Mouse (Mus musculus) large intestine, adult 2 months (tissue): ENCODE measurements around the gene Irf2bp2. TPM values are rescaled to one million over a fixed set of nuclear protein-coding genes. Genes with fewer than 3 reads are reported as not detected.

Experiments used
- DNase-seq: peaks from one replicate; pipeline ENCODE4 v3.0.0-alpha.2; 2012; ENCODE audit warnings: low read depth, low spot score
- WGBS: fragments of 180-500 bp; shearing (Covaris S2); methylation state at CpG from one replicate; pipeline ENCODE4 v1.1.7; 2018; 5-methylcytosine and 5-hydroxymethylcytosine counted together
- polyA plus RNA-seq: library from polyadenylated mRNA; depleted of rRNA; stranded (reverse); fragments of >200 nt; gene quantifications from 2 replicates; pipeline ENCODE4 v1.2.3, GENCODE M21; 2012

The Irf2bp2 gene
- polyA plus RNA-seq, 1 experiment, result 30.9 TPM

DNA sequence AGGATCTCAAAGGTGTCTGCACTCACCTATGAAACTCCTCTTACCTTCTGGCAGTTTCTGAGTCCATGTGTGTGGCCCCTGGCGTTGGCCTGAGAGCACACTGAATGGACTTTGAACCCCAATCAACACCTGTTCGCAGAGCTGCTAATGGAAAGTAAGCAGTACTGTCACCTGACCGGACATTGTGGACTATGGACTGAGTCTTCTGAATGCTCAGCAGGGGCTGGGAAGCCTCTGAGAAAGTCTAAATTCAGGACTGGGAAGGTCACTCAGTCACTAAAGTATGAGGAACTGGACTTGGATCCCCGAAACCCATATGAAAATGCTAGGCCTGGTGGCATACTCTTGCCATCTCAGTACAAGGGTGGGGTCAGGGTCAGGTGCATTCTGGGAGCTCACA lies 19.9 kb downstream of the Irf2bp2 start:
- no peak for DNase-seq
- 27% methylated on average over 4 of the region's 4 CpGs for WGBS

DNA sequence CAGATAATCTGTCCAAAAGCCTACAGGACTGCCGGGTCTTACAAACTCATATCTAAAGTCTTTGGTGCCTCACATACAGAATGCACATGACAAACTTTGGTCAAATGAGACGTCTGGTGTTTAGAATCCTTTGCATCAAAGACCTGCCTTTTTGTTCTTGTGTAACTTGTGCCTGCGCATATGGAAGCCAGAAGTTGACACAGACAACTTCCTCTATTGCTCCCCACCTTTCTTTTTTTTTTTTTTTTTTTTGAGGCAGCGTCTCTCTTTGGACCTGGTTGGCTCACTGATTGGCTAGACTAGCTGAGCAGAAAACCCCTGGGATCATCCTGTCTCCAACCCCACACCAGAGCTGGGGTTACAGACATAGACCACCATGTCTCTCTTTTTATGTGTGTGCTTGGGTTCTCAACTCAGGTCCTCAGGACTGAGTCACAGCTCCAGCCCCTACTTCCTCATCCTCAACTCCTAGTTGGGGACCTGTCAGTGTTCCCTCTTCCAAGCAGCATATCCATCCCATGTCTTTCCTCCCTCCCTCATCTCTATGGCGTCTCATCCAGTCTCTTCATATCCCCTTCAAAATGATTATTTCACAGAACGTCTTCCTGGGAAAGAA lies 20.6 kb downstream of the Irf2bp2 start:
- no peak for DNase-seq
- 76% methylated on average over 6 of the region's 6 CpGs for WGBS

DNA sequence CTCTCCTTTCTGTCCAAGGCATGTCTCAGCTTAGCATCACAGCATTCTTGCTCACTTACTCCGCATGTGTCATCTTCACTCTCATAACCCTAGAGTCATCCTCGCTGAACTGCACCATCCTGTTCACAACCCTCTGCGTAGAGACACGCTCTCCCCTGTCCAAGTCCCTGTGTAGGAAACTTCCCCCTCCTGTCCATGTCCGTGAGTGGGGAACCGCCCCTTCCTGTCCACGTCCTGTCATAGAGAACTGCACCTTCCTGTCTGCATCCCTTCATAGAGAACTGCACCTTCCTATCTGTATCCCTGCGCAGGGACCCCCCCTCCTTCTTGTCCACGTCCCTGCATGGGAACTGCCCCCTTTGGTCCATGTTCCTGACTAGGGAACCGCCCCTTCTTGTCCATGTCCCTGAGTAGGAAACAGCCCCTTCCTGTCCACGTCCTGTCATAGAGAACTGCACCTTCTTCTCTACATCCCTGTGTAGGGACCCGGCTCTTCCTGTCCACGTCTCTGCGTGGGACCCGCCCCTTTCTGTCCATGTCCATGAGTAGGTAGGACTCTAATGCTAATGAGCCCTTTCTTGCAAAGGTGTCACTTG lies 22.6 kb downstream of the Irf2bp2 start:
- WGBS, result 71% methylated on average over 15 of the region's 15 CpGs
- DNase-seq, result no peak

DNA sequence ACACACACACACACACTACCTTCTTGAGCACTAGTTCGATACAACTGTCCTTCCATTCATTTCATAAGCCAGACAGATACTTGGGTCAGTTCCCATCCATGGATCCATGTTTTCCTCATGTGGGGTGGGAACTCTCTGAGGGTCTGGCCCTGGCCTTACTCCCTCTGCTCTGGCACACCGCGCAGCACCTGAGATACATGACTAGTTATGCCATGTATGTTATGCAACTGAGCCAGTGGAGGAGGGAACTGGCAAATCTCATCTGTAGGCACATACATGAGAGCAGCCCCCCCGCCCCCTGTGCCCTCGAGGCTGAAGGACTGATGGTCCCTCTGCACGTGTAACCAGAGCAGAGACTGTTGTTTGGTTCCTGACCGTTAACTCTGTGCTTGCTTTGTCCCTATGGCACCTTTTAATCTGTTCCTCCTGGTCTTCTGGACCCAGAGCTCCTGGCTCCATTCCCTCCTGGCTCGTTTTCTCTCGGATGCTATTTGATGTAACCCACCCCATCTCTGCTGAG lies 23.2 kb downstream of the Irf2bp2 start:
- WGBS, result 74% methylated on average over 9 of the region's 9 CpGs
- DNase-seq, result no peak

DNA sequence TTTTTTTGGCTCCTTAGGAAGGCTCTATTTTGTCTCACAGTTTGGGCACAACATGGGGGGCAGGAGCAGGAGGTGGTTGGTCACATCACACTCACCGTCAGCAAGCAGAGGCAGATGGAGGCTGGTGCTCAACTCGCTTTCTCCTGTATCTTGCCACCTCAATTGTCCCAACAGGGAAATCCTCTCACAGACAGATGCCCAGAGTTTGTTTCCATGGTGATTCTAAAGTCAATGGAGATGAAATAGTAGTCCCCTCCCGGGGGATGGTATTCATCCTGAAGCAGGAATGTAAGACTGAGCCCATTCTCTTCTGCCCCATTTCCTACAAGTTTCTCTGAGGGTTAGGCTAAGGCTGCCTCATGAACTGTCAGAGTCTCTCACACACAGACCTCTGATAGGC lies 23.7 kb downstream of the Irf2bp2 start:
- DNase-seq, result no peak
- 86% methylated on average over 3 of the region's 3 CpGs for WGBS

DNA sequence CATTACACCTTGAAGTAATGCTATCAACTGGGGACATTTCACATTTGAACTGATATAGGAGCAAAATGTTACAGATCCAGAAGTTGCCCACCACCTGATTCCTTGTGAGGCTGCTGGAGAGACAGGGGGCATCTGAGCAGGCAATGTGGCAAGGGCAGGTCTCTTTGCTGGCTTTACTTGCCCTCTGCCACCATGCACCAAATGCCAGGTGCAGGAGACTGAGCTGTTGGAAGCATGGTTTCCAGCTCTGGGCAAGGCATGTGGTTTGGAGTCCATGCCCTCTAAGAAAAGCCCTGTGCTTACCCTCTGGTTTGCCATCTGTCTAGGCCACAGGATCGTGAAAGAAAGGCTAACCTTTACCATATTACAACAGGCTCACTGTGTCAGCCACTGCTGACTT lies 24.1 kb downstream of the Irf2bp2 start:
- no peak for DNase-seq
- 93% methylated on average over 1 of the region's 1 CpGs for WGBS

DNA sequence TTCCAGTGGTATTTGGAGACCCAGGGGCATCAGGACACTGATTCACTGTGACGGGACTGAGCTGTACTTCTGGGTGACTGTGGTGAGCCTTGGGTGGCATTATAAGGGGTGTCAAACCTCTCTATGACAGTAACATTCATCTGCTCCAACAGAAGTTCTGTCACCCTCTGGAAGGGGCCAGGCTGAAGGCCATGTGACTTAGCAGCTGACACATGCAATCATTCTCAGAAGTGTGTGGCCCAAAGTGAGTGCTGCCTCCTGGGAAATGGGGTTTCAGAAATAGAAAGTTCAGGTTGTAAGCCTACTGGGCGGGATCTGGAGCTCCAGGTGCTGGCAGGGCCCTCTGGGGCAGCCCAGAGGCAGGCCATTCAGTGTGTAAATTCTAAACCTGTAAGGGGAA lies 26.1 kb downstream of the Irf2bp2 start:
- 82% methylated on average over 2 of the region's 2 CpGs for WGBS
- DNase-seq, result no peak

DNA sequence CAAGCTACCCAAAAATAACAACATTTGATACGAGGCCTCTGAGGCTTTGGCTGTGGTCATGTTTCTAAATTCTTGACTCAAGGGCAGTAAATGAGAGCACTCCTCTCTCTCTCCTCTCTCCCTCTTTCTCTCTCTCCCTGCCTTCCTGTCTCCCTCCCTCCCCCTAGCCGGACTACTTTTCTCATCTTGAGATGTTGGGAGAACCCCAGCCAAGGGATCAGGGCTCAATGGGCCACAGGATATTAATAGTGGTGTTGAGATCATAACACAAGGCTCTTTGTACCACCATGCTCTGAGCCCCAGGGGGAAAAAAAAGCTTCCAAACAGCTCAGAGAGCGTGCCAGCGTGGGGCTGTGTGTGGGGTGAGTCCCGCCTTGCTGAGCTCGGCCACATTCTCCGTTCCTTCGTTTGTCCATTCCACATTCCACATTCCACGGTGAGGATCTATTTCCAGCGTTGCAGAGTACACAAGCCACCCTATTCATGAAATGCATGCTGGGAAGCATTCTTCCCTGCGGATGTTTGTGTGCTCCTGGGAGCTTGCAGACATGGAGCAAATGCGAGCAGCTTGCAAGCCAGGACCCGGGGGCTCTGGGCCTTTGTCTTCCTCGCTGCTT lies 27.2 kb downstream of the Irf2bp2 start:
- 32% methylated on average over 14 of the region's 14 CpGs for WGBS
- DNase-seq, result no peak

DNA sequence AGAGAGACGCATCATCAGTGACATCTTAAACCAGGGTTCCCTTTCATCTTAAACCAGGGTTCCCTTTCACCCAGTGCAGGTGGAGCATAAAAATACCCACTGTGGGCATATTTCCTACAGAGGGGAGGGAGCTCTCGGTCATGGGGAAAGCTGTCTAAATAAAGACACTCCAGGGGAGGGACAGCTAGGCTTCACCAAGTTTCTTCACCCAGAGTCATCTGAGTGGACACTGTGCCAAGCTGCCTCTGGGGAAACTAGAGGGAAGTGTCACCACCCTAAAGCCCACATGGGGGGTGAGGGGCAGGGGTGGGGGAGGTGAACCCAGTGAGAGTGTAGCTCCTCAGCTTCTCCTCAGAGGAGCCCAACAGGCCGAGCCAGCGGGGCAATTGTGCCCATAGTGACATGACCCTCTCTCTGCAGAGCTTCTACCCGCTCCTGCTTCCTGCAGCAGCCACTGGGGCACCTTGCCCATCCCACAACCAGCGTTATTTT lies 27.8 kb downstream of the Irf2bp2 start:
- WGBS, result 56% methylated on average over 6 of the region's 6 CpGs
- DNase-seq, result no peak

DNA sequence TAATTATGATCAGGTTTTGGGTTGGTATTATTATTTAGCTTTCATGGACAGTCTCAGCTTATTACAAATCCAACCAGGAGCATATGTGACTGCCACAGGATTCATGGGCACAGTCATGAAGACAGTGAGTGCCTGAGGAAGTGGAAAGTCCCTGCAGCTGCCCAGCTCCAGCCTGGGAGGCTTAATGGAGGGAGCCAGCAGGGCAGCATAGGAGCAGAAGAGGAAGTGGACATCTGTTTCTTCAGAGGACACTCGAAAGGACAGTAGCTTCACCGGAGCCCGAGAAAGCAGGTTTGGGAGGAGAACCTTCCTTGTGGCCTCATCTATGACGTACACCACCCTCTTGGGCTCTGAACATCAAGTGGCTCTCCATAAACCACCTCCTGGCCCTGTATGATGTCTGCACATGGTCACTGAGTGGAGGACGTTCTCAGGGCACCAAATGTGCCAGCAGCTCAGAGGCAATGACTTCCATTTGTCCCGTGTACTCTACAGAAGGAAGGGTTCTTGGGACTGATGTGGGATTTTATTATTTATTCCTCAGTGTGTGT lies 28.5 kb downstream of the Irf2bp2 start:
- WGBS, result 79% methylated on average over 6 of the region's 6 CpGs
- no peak for DNase-seq

DNA sequence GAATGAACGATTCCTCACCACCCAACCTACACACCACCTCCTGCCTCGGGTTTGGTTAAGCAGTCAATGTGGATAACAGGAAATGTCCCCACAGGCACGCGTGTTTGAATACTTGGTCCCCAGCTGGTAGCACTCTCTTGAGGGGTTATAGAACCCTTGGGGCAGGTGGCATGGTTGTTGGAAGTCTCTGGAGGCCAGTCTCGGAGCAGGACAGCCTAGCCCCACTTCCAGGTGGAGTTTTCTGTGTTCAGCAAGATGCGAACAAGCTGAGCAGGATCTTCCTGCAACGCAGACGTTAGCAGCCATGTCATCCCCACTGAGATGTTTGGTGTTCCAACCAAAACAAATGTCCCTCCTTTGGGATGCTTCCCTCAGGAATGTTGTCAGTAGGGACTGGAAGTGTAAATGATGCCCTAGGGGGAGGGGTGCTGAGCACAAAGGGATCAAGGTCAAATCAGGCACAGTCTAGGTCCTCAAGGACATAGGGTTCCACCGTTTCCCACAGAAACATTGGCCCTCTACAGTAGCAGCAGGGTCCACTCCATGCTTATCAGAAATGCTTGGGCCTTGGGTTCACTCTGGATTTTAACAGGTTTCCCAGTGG lies 29.1 kb downstream of the Irf2bp2 start:
- WGBS, result 77% methylated on average over 9 of the region's 9 CpGs
- DNase-seq, result no peak

DNA sequence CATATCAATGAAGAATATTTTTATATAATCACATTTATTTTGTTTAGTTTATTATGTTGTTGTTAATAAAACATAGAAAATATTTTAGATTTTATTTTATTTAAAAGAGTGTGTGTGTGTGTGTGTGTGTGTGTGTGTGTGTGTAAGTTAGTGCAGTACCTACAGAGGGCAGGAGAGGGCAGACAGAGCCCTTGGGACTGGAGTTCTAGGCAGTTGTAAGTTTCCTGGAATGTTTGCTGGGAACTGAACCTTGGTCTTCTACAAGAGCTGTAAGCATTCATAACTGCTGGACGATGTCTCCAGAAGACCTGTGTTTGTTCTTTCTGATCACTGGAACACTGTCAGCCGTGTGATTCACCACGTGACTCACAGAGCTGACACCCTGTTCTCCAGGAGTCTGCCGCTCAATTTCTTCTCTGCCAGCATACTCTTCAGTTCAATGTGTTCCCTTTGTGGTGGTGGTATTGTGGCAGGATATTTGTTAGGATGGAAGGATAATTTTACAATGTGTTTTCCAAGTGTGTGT lies 32.4 kb downstream of the Irf2bp2 start:
- no peak for DNase-seq
- WGBS, result 68% methylated on average over 4 of the region's 4 CpGs

DNA sequence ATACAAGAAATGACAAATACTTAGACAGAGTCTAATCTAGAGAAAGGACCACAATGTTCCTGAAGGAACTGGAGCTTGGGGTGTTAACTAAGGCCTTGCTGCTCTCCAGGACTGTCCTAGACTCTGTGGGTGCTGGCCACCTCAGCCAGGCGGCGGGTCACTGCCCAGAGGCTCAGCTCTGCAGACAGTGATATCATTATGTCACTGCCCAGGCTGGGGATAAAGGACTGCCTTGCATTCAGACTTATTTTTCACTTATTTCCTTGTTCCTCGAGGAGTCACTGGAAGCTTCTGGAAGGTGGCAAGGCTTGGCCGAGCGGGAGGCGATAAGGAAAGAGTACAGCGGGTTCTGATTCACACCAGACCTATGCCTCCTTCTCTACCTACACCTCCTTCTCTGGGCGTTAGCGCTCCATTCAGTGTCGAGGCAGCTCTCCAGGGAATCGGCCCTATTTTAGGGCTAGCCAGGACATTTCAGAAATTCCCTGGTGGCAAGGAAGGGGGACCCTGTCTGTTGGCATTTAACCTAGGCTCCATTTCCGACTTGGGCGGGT lies 35.3 kb downstream of the Irf2bp2 start:
- WGBS, result 76% methylated on average over 13 of the region's 13 CpGs
- DNase-seq, result no peak

DNA sequence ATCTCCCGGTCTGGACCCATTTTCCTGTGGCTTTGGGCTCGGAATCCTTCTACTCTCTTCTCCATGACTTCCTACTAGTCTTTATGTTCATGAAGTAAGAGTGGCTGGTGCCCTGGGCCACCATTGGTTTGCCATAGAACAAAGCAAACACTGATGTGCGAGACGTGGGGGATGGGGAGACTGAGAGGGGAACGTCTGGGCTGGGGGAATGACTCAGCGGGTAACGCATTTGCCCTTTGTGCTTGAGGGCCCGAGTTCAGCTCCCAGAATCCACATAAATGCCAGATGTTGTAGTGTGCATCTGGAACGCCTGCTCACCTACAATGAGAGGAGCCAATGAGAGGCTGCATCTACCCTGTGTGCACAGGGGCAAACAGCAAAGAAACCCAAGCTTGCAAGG lies 36.4 kb downstream of the Irf2bp2 start:
- WGBS, result 59% methylated on average over 9 of the region's 9 CpGs

DNA sequence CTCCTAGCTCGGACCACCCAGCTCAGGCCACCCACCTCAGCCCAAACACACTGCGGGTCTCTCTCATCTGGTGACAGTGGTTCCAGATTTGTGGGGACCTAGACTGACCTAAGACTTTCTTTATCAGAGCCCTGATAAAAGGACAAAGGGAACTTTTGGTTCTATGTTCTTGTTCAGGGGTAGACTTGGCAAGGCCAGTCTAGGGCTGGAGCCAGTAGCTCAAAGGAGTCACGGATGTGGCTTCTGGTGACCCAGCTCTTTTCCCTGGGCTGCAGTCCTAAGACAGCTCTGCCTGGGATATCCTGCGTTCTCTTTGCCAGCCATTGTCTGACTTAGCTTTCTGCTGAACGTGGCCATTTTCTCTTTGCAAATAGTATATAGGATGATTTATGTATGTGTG lies 37.1 kb downstream of the Irf2bp2 start:
- no peak for DNase-seq
- 91% methylated on average over 5 of the region's 5 CpGs for WGBS

More for the DNA sequence above, 36.4 kb downstream of the Irf2bp2 start:
- no peak for DNase-seq

DNA sequence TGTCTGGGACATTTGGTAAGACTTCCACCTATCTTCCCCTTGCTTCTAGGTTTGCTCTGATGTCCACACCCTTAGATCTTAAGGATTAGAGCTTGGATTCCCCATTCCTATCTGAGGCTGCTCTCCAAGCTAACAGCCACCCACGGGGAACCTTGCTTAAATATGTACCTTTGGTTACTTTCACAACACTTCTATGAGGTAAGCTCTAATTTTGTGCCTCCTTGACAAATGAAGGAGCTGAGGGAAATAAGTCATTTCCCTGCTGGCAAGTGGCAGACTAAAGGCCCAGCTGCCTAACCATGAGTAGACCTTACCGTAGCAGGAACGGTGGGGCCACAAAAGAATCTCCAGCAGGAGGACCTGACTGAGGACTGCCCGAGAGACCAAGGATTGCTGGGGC lies 39.0 kb downstream of the Irf2bp2 start:
- no peak for DNase-seq
- 85% methylated on average over 4 of the region's 4 CpGs for WGBS

DNA sequence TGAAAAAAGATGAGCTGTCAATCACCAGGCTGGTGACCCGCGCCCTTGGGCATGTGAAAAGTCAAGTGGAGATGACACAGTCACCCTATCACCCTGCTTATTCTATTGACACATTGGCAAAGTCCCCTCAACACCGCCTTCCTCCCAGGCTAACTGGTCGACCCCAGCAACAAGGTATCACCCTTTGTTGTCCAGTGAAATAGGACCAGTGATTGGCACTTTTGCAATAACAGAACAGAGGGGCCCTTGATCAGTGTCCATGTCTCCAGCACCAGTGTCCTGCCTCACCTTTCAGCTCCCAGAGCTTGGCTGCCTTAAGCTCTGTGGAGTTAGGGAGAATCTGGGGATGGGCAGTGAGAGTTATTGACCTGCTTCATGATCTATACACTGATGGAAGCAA lies 41.9 kb downstream of the Irf2bp2 start:
- 85% methylated on average over 4 of the region's 4 CpGs for WGBS
- DNase-seq, result no peak

DNA sequence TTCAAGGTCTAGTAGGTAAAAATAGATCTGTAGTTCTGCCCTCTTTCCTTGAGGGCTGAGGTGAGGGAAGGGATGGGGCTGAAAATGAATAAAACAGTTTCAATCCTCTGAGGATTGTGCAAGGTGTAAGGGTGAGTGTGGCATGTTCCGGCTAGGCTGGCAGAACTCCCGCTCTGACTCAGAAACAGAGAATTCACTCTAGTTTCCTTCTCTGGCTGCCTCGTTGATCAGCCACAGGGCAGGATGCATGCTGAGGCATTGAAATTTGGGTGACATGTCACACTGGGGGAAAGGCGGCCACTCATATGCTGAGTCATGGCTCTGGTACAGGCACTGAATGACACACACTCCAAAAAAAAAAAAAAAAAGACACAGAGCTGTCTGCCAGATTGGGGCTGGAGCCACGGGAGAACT lies 42.8 kb downstream of the Irf2bp2 start:
- WGBS, result 17% methylated on average over 5 of the region's 5 CpGs
- DNase-seq, result no peak

DNA sequence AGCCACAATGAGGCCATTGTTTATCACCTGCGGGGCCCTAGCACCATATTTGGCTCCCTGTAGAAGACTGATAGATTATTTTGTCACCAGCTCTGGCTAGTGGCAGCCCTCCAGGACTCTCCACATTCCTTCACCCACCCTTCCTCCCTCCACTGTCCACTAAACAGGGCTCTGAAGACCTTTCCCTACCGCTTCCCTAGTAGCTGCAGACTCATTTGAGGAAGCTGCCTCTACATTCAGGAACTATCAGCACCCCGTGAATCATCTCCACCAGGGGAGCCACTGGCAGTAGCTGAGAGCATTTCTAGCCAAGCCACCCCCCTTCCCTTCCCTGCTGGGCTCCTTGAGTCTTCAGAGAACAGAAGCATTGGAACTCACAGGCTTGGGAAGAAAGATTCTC lies 45.9 kb downstream of the Irf2bp2 start:
- 55% methylated on average over 3 of the region's 3 CpGs for WGBS
- no peak for DNase-seq

DNA sequence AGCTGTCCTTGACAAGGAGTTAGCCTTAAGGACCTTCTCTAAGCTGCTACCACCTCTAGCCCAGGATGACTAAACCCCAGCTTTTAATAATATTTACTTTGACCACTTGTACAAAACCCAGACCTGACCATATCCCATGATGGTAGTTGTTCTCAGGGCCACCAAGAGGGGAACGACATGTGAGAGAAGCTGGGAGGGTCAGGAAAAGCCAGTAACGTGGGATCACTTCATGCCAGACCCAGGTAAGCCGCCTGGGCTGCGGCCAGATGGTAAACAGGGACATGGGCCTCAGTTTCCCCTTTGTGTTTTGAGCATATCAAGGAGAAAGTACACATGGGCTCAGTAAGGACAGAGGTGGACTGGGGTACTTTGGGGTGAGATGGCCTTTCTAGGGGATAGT lies 46.4 kb downstream of the Irf2bp2 start:
- no peak for DNase-seq
- WGBS, result 90% methylated on average over 4 of the region's 4 CpGs
